Mouse (Mus musculus) lung, postnatal 25 days (tissue): Measurements from ENCODE around the gene Tktl1.
A peak's percentile ranks its signal among the peaks of the same experiment; 100 is the strongest.
"Not testable (repeated sequence)": the region's sequence is repeated elsewhere in the genome, so short reads cannot be mapped to it uniquely, and the experiment has no call there.

Source experiments
- DNase-seq: peaks from one replicate; pipeline ENCODE4 v3.0.0; 2022; ENCODE audit warnings: low spot score

Gene Tktl1

DNA sequence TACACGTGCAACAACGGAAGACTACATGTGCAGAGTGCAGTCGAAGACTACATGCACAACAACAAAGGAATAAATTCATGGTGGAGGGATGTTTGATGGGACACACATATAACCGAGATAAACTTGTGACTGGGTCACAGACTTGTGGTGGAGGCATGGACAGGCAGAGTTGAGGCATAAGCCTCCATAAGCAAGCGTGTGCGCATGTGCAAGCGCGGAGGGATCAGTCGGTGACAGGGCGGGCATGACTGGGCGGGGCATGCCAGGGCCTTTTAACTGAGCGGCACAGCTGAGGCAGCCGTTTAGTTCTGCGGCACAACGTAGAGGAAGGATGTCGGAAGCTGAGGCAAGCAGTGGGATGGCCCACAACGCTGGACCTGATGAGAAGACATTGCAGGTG lies at the start of gene Tktl1:
Gene Tktl1, plus strand, starts transcription at position 301 of the 400 bp plus-strand sequence.
- DNase-seq: no peak

DNA sequence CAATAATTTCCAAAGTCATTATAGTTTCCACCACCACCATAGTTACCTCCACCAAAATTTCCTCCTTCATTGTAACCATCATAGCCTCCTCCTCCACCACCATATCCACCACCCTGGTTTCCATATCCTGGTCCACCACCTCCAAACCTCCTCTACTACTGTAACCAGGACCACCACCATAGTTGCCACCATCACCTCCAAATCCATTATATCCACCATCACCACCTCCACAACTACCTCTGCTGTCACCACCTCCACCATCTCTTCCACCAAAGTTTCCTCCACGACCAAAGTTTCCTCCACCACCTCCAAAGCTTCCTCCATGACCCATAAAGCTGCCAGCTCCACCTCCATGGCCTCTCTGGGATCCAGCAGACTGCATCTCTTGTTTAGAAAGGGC lies 41.8 kb upstream of the Tktl1 start, which contains the start of gene Mecp2:
Gene Mecp2, minus strand, starts transcription at position 101 of the 400 bp plus-strand sequence.
- DNase-seq: not testable (repeated sequence)

DNA sequence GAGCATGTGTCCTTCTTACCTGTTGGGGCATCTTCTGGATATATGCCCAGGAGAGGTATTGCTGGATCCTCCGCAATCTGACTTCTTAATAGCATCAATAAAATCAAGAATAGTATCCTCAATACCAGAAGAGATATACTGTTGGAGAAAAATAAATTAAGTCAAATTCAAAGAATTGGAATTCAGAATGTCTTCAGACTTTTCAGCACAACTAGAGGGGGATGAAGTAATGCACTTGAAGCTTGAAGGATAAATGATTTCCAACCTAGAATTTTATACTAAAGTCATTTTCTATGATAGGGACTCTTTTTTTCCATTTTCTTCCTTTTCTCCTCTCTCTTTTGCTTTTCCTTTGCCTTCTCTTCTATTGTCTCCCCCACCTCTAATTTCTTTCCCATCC lies 9.3 kb upstream of the Tktl1 start, which contains the start of gene Tex28:
Gene Tex28, minus strand, starts transcription at position 101 of the 400 bp plus-strand sequence.
- DNase-seq: no peak

DNA sequence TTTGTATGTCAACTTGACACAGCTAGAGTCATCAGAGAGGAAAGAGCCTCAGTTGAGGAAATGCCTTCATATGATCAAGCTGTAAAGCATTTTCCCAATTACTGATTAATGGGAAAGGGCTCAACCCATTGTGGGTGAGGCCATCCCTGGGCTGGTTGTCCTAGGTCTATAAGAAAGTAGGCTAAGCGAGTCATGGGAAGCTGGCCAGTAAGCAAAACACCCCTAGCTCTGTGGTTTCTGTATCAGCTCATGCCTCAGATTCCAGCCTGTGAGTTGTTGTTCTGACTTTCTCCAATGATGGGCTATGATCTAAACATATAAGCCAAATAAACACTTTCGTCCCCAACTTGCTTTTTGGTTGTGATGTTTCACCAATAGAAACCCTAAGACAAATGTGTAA lies 26.5 kb downstream of the Tktl1 start:
- DNase-seq: no peak

DNA sequence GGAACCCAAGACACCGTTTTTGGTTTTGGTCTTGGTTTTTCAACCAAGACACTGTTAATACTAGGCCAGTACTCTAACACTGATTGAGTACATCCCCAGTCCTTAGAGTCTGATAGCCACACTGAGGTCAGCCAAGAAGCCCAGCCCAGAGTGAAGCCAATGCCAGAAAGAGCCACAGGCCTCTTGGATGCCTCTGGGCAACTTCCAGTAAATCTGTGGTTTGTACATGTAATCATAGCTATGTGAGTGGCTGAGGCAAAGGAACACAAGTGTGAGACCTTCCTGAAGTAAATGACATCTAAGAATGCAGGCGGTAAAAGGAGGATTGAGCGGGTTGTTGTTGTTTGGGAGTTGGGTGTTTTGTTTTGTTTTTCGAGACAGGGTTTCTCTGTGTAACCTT lies 41.4 kb downstream of the Tktl1 start:
- no peak for DNase-seq

DNA sequence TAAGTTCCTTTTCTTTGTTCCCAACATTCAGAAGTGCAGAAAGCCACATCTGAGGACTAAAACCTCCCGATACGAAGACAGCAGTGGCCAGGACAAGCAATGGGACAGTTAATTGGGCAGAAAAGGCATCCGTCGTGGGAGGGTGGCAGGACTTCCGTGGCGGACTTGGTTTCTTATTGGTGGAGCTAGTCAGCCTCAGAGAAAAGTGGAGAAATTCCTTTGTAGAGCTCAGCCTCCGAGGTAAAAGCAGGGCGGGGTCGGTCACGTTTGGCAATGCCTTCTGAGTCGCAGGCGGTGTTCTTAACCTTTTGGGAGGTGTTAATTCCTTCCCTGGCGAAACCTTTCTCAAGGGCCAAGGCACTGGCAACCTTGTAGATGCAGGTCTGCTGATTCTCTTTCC lies 42.4 kb downstream of the Tktl1 start:
- DNase-seq: no peak

DNA sequence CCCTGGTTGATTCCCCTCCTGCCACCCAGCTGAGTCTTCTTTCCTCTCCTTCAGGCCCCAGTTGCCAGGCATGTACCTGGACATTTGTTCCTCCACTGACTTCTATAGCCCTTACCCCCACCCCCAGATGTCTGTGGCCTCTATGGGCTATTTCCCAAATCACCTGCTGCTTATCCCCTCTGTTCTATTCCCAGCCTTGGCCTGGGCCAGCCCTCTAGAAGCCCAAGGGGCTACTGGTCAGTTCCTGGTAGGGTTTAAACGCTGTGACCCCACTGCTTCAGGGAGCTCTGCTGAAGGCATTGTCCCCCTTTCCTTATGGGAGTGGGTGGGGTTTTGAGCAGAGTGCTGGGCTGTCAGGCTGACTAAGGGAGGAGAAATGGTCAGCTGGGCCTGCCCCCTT lies 43.0 kb downstream of the Tktl1 start:
- DNase-seq: not testable (repeated sequence)

DNA sequence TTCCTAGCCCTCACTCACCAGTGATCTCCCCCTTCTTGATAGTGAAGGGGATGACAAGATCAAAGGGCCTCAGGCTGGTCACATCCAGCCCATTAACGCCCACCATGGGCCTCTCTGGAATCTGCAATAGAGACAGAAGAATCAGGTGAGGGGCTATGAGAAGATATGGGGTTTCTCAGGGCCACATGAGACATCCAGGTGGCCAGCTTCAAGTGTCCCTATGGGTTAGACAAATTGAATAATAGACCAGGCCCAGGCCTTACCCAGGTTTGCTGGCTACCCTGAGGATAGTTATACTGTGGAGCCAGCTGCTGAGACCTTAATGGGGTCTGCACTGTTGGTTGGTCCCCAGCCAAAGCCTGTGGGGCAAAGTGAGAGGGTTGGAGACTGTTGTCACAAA lies 53.0 kb downstream of the Tktl1 start:
- DNase-seq: no peak

DNA sequence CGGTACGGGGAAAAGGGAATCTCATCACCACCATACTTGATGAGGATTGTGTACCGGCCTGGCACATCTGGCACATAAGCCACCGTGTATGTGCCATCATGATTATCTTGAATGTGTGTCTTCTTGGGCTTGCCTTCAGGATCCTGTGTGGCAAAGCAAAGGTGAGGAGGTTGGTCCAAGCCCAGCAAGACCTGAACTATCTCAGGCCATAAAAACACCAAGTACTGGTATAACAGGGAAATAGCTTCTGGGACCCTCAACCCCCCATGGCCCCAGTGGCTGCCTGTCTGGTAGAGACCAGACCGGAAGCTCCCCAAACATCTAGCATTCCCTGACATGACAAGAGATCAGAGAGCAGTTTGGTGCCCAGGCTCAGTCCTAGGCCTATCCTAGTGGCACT lies 56.1 kb downstream of the Tktl1 start:
- DNase-seq: no peak

DNA sequence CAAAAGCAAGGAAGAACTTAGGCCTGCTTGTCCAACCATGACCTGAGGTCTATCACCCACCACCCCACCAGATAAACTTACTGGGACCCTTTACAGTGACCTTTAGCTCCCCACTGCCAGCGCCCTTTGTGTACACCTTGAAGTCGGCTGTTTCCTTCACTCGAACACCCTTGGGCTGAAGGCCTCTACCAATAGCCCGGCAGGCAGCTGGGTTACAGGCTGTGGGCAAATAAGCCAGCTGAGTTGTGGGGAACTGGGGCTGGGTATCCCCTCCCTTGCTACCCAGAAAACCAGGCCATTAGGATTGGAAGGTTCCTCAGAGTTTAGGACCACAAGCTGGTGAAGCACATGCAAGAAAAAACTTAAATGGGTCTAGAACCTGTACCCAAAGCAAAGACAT lies 63.3 kb downstream of the Tktl1 start:
- no peak for DNase-seq

DNA sequence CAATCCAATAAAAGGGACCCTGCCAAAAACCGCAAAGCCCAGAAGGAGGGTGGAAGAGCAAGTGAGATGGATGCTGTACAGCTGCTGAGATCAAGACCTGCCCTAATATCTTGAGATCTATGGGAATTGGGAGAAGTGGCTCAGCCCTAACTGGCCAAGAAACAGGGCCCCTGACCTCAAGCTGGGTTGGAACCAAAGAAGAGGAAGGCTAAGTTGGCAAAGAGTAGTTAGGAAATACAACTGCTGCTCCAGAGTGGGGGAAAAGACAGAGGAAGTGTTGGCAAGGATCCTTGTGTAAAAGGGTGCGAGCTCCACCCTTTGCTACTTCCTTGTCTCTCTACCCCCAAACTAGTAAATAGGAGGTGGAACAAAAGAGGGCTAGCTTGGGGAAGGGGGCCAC lies 66.3 kb downstream of the Tktl1 start:
- peak; percentile 64 for DNase-seq

DNA sequence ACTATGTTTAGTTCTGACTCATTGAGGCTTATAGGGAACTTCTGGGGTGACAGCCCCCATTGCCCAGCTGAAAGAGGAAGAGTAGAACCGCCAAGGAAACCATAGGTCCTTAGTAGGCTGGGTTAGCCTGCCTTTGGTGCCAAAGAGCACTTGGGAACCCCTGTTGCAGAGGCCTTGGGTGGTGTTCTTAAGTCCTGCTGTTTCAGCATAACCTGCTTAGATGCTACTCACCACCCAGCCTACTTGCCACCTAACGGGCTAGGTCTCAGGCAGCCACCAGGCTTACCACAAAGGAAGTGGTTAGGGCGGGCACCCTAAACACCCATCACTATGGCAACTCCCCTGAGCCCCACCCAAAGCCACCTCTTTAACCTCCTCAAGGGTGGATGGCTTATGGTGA lies 66.7 kb downstream of the Tktl1 start:
- peak; percentile 75 for DNase-seq

DNA sequence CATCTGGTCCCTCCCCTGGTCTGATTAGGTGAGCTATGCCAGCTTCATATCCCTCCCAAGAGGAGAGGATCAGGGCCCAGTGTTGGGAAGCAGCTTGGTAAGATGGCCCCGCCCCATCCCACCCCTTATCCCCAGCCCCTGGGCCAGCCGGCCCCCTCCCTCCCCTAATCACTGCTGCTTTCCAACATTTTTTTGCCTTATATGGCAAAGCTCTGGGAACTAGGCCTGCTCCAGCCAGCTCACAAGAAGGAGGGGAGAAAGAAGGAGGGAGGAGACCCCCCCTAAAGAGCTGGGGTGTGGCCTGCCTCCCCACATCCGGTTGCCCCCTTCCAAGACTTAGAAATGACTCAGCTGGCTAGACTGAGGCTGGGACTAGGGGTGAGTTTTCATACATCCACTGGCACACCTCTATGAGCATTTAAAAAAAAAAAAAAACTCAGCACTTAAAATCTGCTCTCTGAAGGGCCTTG lies 67.6 kb downstream of the Tktl1 start:
- DNase-seq: peak; percentile 73

DNA sequence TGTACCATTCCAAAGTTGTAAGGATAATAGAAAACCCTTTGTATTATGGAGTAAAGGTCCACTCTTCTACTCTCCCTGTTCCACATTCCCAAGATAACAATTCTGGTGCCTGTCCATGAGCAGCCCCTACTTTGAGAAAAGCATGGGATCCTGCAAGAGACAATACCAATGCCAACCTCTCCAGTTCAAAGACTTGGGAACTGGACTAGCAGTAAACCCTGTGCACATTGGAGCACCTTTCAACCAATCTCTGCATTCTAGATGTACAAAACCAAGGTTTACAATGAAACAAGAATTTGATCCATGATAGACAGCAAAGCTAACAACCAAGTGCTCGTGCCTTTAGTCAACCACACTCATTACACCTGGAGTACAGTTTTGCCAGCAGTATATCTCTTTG lies 68.0 kb downstream of the Tktl1 start:
- DNase-seq: no peak

DNA sequence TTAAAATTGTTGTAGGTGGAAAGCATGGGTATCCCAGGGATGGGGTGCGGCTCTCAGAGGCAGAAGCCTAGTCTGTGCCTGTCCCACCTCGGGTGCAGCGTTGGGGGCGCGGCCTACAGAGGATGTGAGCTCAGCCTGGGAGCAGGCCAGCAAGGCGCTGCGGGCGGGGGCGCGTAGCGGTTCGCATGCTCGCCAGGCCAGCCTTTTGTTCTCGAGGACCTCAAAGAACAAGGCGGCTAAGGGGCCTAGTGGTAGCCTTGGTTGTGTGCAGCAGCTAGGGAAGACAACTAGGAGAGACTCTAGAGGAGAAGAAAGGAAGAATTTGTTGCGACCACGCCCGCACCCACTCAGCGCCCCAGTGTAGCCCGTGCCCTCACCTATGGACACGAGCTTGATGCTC lies 68.6 kb downstream of the Tktl1 start:
- DNase-seq: peak; percentile 85

DNA sequence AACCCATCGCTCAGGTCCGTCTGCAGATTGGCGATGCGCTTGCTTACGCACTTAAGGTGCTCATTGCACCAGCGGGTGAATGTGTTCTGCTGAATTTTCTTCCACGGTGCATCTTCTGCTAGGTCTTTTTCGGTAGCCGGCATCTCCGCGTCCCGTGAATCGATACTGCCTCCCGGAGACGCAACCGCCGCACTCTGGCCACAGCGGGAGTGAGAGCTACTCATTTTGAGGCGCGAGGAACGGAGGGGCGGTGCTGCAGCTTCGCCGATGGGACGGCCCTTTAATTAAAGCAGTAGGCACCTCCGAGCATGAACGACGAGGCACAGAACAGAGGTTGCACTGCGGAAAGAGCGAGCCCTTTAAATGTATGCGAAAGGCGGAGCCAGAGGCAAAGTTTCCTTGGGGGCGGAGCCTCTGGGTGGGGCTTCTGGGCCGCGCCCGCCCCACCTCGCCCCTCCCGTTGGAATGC lies 69.2 kb downstream of the Tktl1 start:
- peak; percentile 93 for DNase-seq

DNA sequence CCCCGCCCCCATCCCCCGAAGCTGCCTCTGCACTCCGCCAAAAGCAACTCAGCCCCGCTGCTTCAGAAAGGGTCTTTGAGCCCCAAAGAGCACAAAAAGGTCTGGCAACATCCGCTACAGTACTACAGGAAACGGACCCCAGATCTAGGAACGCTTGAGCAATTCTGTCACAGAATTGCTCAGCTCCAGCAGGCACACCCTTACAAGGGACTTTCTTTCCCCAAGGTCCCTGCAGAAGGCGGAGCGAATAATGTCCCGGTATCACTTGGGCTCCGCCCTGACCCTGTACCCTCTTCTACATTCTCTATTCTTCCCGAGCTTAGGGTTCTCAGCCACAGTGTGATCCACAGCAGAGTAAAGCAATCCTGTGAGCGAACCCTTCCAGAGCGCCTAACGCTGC lies 69.6 kb downstream of the Tktl1 start:
- DNase-seq: peak; percentile 53

DNA sequence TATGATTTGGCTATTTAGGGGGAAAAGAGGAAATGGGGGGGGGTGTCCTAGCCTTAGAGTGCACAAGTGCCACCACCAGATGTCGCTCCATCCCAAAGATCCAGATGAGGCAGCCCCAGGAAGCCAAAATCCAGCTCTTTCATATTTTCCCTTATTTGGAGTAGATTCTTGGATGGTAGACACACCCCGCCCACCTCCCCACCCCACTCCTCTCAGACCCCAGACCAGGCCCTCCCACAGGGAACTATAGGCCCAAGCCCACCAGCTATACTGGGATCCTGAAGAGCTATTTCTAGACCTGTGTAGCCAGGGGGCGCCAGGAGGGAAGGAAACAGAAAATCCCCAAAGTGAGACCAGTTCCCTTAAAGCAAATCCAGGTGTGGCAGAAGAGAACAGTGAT lies 71.6 kb downstream of the Tktl1 start:
- peak; percentile 66 for DNase-seq

DNA sequence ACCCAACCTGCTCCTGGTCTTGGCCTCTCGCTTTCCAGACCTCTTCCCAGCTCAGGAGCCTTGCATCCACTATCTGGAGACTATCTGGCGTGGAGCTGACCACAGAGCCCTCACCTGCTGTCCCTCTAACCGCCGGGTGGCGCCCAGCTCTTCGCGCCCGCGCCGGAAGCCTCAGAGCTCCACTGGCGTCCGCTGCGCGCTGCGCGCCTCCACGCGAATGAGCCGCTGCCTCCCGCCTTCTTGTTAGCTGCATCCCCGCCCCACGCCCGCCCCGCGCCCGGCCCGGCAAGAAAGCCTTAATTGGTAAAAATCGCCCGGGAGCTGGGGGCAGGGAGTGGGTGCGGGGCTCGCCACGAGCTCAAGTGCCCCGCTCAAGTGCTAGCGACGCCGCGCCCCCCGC lies 72.6 kb downstream of the Tktl1 start, which contains the start of gene Flna:
Gene Flna, minus strand, starts transcription at position 206 of the 400 bp plus-strand sequence.
- DNase-seq: peak; percentile 66

DNA sequence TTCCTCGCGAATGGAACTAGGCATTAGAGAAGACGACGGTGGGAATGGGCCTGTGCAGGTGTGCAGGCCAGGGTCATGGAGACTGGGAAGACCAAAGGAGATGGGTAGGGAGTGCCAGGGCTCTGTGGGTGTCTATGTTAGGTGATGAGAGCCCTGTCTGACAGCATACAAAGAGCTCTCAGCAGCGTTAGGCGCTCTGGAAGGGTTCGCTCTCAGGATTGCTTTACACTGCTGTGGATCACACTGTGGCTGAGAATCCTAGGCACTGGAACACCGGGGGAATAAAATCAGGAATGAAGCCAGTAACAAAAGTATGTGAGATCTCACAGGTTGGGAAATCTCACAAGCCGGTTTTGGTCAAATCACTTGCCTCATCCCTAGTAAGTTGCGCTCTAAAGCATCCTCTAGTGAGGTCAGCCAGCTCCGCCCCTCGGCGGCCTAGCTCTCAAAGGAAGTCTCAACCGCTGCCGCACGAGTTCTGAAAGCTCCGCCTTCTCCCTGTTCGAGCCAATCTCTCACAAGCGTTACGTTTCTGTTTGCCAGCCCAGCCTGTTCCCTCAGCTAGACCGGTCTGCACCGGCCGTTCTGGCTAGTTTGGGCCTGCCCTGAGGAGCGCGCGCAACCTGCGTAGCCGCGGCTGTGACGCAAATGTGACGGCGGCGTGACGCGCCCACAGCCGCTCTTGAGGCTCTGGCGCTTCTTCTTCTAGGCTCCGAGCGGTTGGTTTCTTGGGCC lies 77.3 kb downstream of the Tktl1 start, which contains the start of gene Emd:
Gene Emd, plus strand, starts transcription at position 535 of the 735 bp plus-strand sequence.
- DNase-seq: peak; percentile 95

DNA sequence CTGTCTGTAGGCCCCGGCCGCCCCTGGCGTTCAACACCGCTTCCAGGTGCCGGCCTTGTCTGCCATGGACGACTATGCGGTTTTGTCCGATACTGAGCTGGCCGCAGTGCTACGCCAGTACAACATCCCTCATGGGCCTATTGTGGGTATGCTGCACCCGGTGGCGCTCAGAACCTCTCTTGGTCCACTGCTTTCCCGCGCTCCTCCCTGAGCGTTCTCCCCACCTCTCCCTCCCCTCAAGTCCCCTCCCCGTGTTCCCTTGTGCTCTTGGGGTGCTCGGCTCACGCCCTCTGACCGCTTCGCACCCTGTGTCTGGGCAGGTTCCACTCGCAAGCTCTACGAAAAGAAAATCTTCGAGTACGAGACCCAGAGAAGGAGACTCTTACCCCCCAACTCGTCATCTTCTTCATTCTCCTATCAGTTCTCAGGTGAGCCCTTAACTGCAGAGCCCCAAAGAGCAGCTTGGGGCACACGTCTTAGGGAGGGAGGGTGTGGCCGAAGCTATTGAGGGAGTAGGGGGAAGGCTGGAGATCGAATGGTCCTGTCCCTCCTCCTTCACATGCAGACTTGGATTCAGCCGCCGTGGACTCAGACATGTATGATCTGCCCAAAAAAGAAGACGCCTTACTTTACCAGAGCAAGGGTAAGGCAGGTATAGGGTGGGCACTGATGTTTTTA lies 78.0 kb downstream of the Tktl1 start:
- DNase-seq: no peak

DNA sequence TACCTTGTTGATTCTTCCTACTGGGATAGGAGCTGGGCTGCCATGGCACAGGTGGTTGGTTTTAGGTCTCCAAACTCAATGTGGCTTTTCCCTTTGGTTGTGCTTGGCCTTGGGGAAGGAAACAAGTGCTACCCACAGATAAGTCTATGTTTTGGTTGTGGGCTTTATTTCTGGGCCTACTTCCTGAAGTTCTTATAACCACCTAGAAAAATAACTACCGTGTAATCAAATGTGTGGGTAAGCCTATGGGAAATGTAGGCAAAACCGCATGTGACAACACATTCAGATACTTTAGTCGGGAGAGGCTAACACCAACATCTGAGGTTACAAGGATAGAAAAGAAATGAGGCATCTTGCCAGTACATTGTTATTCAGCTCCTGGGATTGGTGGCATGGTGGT lies 80.7 kb downstream of the Tktl1 start:
- DNase-seq: no peak
